Mouse (Mus musculus): ENCODE data around the gene Serpina16.

DNA sequence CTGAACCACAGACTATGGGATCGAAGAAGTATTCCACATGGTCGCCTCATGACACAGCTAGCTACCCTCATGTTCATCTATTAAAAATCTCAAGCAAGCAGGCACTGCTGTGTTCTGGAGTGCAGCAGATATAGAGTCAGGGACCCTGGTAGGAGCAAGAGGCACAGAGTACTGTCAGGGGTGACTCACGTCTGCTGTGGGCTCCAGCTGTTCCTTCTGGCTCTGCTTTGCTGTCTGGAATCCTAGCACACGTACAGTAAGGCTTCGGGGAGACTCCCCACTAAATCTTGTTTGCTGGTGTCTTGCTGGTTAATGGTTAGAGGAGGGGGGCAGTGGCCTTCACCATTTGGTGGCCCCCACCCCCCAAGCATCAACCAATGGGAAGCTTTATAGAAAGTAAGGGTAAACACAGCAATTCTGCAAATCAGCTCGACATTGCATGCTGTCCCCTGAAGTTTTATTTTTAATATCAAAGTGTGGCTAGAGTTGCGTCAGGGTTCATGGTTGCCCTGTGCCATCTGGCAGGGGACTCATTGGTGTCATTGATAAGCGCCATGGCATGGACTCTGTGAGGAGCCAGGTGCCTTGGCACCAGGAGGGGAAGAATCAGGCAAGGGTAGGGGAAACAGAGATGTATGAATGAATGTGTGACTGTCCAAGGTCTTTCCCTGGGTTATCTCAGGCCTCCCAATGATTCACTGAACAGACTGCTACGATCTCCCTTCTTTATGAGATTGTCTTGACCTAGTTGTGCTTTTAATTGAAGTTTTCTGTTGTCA lies 18.9 kb downstream of the Serpina16 start, which contains the start of gene Serpina6:
- TF ChIP-seq CTCF (IDR thresholded peaks at IDR 0.05; ENCODE audit: low read depth, low read length) (no peak), GATA1 (IDR thresholded peaks at IDR 0.05; ENCODE audit: borderline replicate concordance, low read length) (no peak), TAL1 (conservative IDR thresholded peaks at IDR 0.05; ENCODE audit: low read depth, low read length) (no peak), POLR2AphosphoS5 (IDR thresholded peaks at IDR 0.05; ENCODE audit: insufficient replicate concordance, low read depth, low read length) (no peak), GATA2 (IDR thresholded peaks at IDR 0.05; ENCODE audit: borderline replicate concordance, low read depth, low read length) (no peak)

Measured in G1E (cell line).